Mouse (Mus musculus): Measurements from ENCODE around the gene Clec4g.

GRCm38 (mm10) chr8:3676993-3677579 is 43.4 kb downstream of the Clec4g start:
- TF ChIP-seq CTCF (IDR thresholded peaks at IDR 0.05; ENCODE audit: control insufficient read depth, insufficient read depth, insufficient read length) (no peak), USF1 (IDR thresholded peaks at IDR 0.05; ENCODE audit: low read depth) (no peak), MYOG (IDR thresholded peaks at IDR 0.05; ENCODE audit: control insufficient read depth, extremely low read depth, insufficient read length) (no peak), CEBPB (IDR thresholded peaks at IDR 0.05; ENCODE audit: low read depth) (no peak)
